ENCODE assay signal across 28 mouse cellular contexts in the genomic region with DNA sequence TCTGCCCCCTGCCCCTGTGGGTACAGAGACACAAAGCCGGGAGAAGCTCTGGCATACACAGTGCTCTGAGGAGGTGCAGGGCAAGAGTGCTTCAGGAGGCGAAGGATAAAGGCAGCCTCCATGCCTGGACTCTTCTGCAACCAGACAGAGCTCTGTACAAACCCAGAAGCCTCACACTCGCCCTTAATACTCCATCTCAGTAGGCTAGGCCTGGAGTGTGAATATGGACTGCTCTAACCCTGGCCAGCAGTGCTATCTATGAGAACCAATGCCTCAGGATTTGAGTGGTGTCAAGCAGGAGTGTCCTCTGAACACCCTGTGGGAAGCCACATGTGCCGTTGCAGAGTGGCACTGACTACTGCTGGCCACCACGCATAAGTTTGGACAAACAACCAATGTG. TPM values are rescaled to one million over a fixed set of nuclear protein-coding genes. Genes with fewer than 3 reads are reported as not detected.
A peak's percentile ranks its signal among the peaks of the same experiment; 100 is the strongest.
DNase-seq lines count a peak whose midpoint lies in the region; ATAC-seq lines count a peak whose summit lies in the region.
"Had no signal": no experiment of that assay in that cellular context is flagged by ENCODE, and none has a peak within 500 bp of the region (broad histone marks: within the 10 kb centered on the region; RNA-seq: fewer than 3 reads in every experiment).

No protein-coding gene starts in this region.

- no peak overlapping the region; the same call in 1 of the 2 replicates for H3K9ac ChIP-seq in embryonic facial prominence, embryonic 13.5 days
- H3K9ac ChIP-seq in hindbrain, embryonic 13.5 days, result no peak overlapping the region
- no peak overlapping the region for H3K9ac ChIP-seq in hindbrain, embryonic 12.5 days
- no peak overlapping the region for H3K9ac ChIP-seq in neural tube, embryonic 15.5 days (replicated peaks)
- H3K9ac ChIP-seq: embryonic facial prominence, embryonic 12.5 days; heart, embryonic 15.5 days; liver, embryonic 14.5 days; midbrain, embryonic 15.5 days had no signal

- H3K4me2 ChIP-seq in embryonic facial prominence, embryonic 13.5 days, result no peak overlapping the region
- no peak overlapping the region for H3K4me2 ChIP-seq in hindbrain, embryonic 13.5 days
- H3K4me2 ChIP-seq in hindbrain, embryonic 12.5 days (replicated peaks), result no peak overlapping the region
- H3K4me2 ChIP-seq in neural tube, embryonic 15.5 days, result no peak overlapping the region
- H3K4me2 ChIP-seq: embryonic facial prominence, embryonic 12.5 days; heart, embryonic 15.5 days; midbrain, embryonic 15.5 days had no signal

- H3K4me3 ChIP-seq in embryonic facial prominence, embryonic 13.5 days, result no peak overlapping the region
- no peak overlapping the region for H3K4me3 ChIP-seq in embryonic facial prominence, embryonic 10.5 days
- no peak overlapping the region for H3K4me3 ChIP-seq in hindbrain, embryonic 13.5 days
- H3K4me3 ChIP-seq in hindbrain, embryonic 12.5 days, result no peak overlapping the region
- no peak overlapping the region for H3K4me3 ChIP-seq in neural tube, embryonic 15.5 days (replicated peaks)
- H3K4me3 ChIP-seq: embryonic facial prominence, embryonic 12.5 days; heart, embryonic 15.5 days; midbrain, embryonic 15.5 days had no signal

- no peak for ATAC-seq in embryonic facial prominence, embryonic 13.5 days (ENCODE audit: insufficient number of reproducible peaks, insufficient read depth, low FRiP score, low TSS enrichment, low read depth)
- ATAC-seq in hindbrain, embryonic 13.5 days (ENCODE audit: low FRiP score), result no peak
- no peak for ATAC-seq in hindbrain, embryonic 12.5 days (ENCODE audit: low FRiP score)
- ATAC-seq in neural tube, embryonic 15.5 days (ENCODE audit: low FRiP score), result no peak
- no peak for ATAC-seq in activated CD4-positive, CD25-positive, alpha-beta regulatory T cell, adult 4 months
- ATAC-seq: forebrain, embryonic 14.5 days; intestine, embryonic 16.5 days; midbrain, embryonic 15.5 days had no signal

- DNase-seq in embryonic facial prominence, embryonic 10.5 days (ENCODE audit: low spot score), result no peak
- no peak for DNase-seq in neural tube, embryonic 10.5 days (ENCODE audit: extremely low spot score, low spot score)
- no peak for DNase-seq in kidney, postnatal 14 days
- DNase-seq: adrenal gland, postnatal 14 days; cerebellum, adult 11 months; cerebellum, adult 9-10 months; cerebellum, postnatal 36 days; gastrocnemius, postnatal 36 days; heart, postnatal 36 days; kidney, adult 8-10 months; liver; lung, adult 2 months; lung, postnatal 10 days; thymus, adult 2 months; thymus, postnatal 36 days had no signal

- H3K9me3 ChIP-seq in embryonic facial prominence, embryonic 13.5 days, result 0 out of 2 replicates have a peak, but pooled peaks cover 5% of the 10 kb centered on the region
- 0 out of 2 replicates have a peak, but pooled peaks cover 6% of the 10 kb centered on the region for H3K9me3 ChIP-seq in embryonic facial prominence, embryonic 10.5 days
- no peaks in the 10 kb centered on the region for H3K9me3 ChIP-seq in hindbrain, embryonic 13.5 days
- H3K9me3 ChIP-seq in hindbrain, embryonic 12.5 days (replicated peaks), result no peaks in the 10 kb centered on the region
- H3K9me3 ChIP-seq in neural tube, embryonic 15.5 days (replicated peaks), result no peaks in the 10 kb centered on the region
- H3K9me3 ChIP-seq: embryonic facial prominence, embryonic 12.5 days; heart, embryonic 15.5 days; midbrain, embryonic 15.5 days had no signal

- peak overlapping the region; percentile 95; the same call in 1 of the 2 replicates for H3K27ac ChIP-seq in embryonic facial prominence, embryonic 13.5 days
- no peak overlapping the region for H3K27ac ChIP-seq in embryonic facial prominence, embryonic 10.5 days (replicated peaks)
- peak overlapping the region; percentile 12; the same call in 1 of the 2 replicates for H3K27ac ChIP-seq in hindbrain, embryonic 13.5 days
- H3K27ac ChIP-seq in hindbrain, embryonic 12.5 days, result no peak overlapping the region
- peak overlapping the region; percentile 37 for H3K27ac ChIP-seq in neural tube, embryonic 15.5 days (replicated peaks)
- H3K27ac ChIP-seq: embryonic facial prominence, embryonic 12.5 days; kidney, postnatal 0 days; liver, embryonic 14.5 days; macrophage had no signal

- WGBS in embryonic facial prominence, embryonic 13.5 days, result 90% methylated on average over 5 of the region's 5 CpGs
- WGBS in embryonic facial prominence, embryonic 10.5 days, result 92% methylated on average over 5 of the region's 5 CpGs
- WGBS in hindbrain, embryonic 13.5 days, result 93% methylated on average over 5 of the region's 5 CpGs
- 88% methylated on average over 5 of the region's 5 CpGs for WGBS in hindbrain, embryonic 12.5 days
- WGBS in neural tube, embryonic 15.5 days, result 97% methylated on average over 5 of the region's 5 CpGs

- no peaks in the 10 kb centered on the region for H3K27me3 ChIP-seq in embryonic facial prominence, embryonic 13.5 days
- no peaks in the 10 kb centered on the region for H3K27me3 ChIP-seq in embryonic facial prominence, embryonic 10.5 days (replicated peaks; ENCODE audit: low read depth, poor library complexity, severe bottlenecking)
- no peaks in the 10 kb centered on the region for H3K27me3 ChIP-seq in hindbrain, embryonic 13.5 days
- H3K27me3 ChIP-seq in hindbrain, embryonic 12.5 days, result no peaks in the 10 kb centered on the region
- H3K27me3 ChIP-seq in neural tube, embryonic 15.5 days (replicated peaks), result no peaks in the 10 kb centered on the region
- H3K27me3 ChIP-seq: embryonic facial prominence, embryonic 12.5 days; heart, embryonic 15.5 days; midbrain, embryonic 15.5 days had no signal

- peaks cover 61% of the 10 kb centered on the region for H3K4me1 ChIP-seq in embryonic facial prominence, embryonic 13.5 days
- H3K4me1 ChIP-seq in embryonic facial prominence, embryonic 10.5 days, result peaks cover 50% of the 10 kb centered on the region
- H3K4me1 ChIP-seq in hindbrain, embryonic 13.5 days (replicated peaks), result peaks cover 35% of the 10 kb centered on the region
- peaks cover 32% of the 10 kb centered on the region for H3K4me1 ChIP-seq in hindbrain, embryonic 12.5 days
- H3K4me1 ChIP-seq in neural tube, embryonic 15.5 days, result peaks cover 40% of the 10 kb centered on the region

- peaks cover 46% of the 10 kb centered on the region for H3K36me3 ChIP-seq in embryonic facial prominence, embryonic 13.5 days
- peaks cover 75% of the 10 kb centered on the region for H3K36me3 ChIP-seq in embryonic facial prominence, embryonic 10.5 days (replicated peaks)
- peaks cover 17% of the 10 kb centered on the region for H3K36me3 ChIP-seq in hindbrain, embryonic 13.5 days
- H3K36me3 ChIP-seq in hindbrain, embryonic 12.5 days, result peaks cover 6% of the 10 kb centered on the region; the same call in 1 of the 2 replicates
- 0 out of 2 replicates have a peak, but pooled peaks cover 7% of the 10 kb centered on the region for H3K36me3 ChIP-seq in neural tube, embryonic 15.5 days
- H3K36me3 ChIP-seq: midbrain, embryonic 15.5 days had no signal

RNA-seq across cellular contexts. Expression of a gene that starts 13.4 kb away (rescaled TPM):
- polyA plus RNA-seq in embryonic facial prominence, embryonic 13.5 days (2015; fragmentation: Nextera tagmentation; extraction: Ambion mirVana), result 0.58 and 0.74 TPM in 2 replicates
- 0.13 and 0.56 TPM in 2 replicates for polyA plus RNA-seq in embryonic facial prominence, embryonic 10.5 days (2016; fragmentation: Nextera tagmentation; extraction: Ambion mirVana)
- polyA plus RNA-seq in hindbrain, embryonic 13.5 days (2015; fragmentation: Nextera tagmentation; extraction: Ambion mirVana), result 0.22 and 0.26 TPM in 2 replicates
- polyA plus RNA-seq in hindbrain, embryonic 12.5 days (2016; fragmentation: Nextera tagmentation; extraction: Ambion mirVana), result 0.43 and 0.48 TPM in 2 replicates
- 0.18 and 0.37 TPM in 2 replicates for polyA plus RNA-seq in neural tube, embryonic 15.5 days (2015; fragmentation: Nextera tagmentation; extraction: Ambion mirVana)
- polyA plus RNA-seq in activated CD4-positive, CD25-positive, alpha-beta regulatory T cell, adult 4 months (2017; shearing (Covaris generic)), result under 1 TPM; 0.24 to 0.45 TPM

RNA-seq across cellular contexts. Expression of a gene that starts 26.6 kb away (rescaled TPM):
- 117 and 132 TPM in 2 replicates for polyA plus RNA-seq in embryonic facial prominence, embryonic 13.5 days (2015; fragmentation: Nextera tagmentation; extraction: Ambion mirVana)
- 40.0 and 46.9 TPM in 2 replicates for polyA plus RNA-seq in embryonic facial prominence, embryonic 10.5 days (2016; fragmentation: Nextera tagmentation; extraction: Ambion mirVana)
- polyA plus RNA-seq in hindbrain, embryonic 13.5 days (2015; fragmentation: Nextera tagmentation; extraction: Ambion mirVana), result 45.7 and 48.1 TPM in 2 replicates
- polyA plus RNA-seq in hindbrain, embryonic 12.5 days (2016; fragmentation: Nextera tagmentation; extraction: Ambion mirVana), result 66.2 and 68.3 TPM in 2 replicates
- polyA plus RNA-seq in neural tube, embryonic 15.5 days (2015; fragmentation: Nextera tagmentation; extraction: Ambion mirVana), result 84.6 and 86.6 TPM in 2 replicates
- polyA plus RNA-seq in activated CD4-positive, CD25-positive, alpha-beta regulatory T cell, adult 4 months (2017; shearing (Covaris generic)), result 10 to 100 TPM; 10.2 to 11.2 TPM

RNA-seq across cellular contexts. Expression of a gene that starts 38.9 kb away (rescaled TPM):
- polyA plus RNA-seq in embryonic facial prominence, embryonic 13.5 days (2015; fragmentation: Nextera tagmentation; extraction: Ambion mirVana), result 22.8 and 24.0 TPM in 2 replicates
- polyA plus RNA-seq in embryonic facial prominence, embryonic 10.5 days (2016; fragmentation: Nextera tagmentation; extraction: Ambion mirVana), result 24.1 and 24.2 TPM in 2 replicates
- 16.0 and 17.6 TPM in 2 replicates for polyA plus RNA-seq in hindbrain, embryonic 13.5 days (2015; fragmentation: Nextera tagmentation; extraction: Ambion mirVana)
- 17.1 and 19.9 TPM in 2 replicates for polyA plus RNA-seq in hindbrain, embryonic 12.5 days (2016; fragmentation: Nextera tagmentation; extraction: Ambion mirVana)
- 17.5 and 19.5 TPM in 2 replicates for polyA plus RNA-seq in neural tube, embryonic 15.5 days (2015; fragmentation: Nextera tagmentation; extraction: Ambion mirVana)
- polyA plus RNA-seq in activated CD4-positive, CD25-positive, alpha-beta regulatory T cell, adult 4 months (2017; shearing (Covaris generic)), result 10 to 100 TPM; 15.6 to 15.8 TPM

Comparison
In these comparisons a context has a peak if more than half of its experiments do, and no peak if none do; other contexts are left out.
1. H3K27ac ChIP-seq: peak in embryonic facial prominence, embryonic 13.5 days (single experiment), hindbrain, embryonic 13.5 days (single experiment) and neural tube, embryonic 15.5 days (single experiment); none in embryonic facial prominence, embryonic 10.5 days (single experiment) and hindbrain, embryonic 12.5 days (single experiment).